8 mouse cellular contexts compared by ENCODE assay signal in genomic region chr6:122308136-122308504, GRCm38 (mm10). TPM values are rescaled to one million over a fixed set of nuclear protein-coding genes. Genes with fewer than 3 reads are reported as not detected.
A peak's percentile ranks its signal among the peaks of the same experiment; 100 is the strongest.
DNase-seq lines count a peak whose midpoint lies in the region; ATAC-seq and TF ChIP-seq lines count a peak whose summit lies in the region.

No protein-coding gene starts in this region.

- no peak overlapping the region for H3K9ac ChIP-seq in forebrain, embryonic 11.5 days (ENCODE audit: low read length)
- H3K9ac ChIP-seq in intestine, embryonic 15.5 days: no peak overlapping the region
- no peak overlapping the region for H3K9ac ChIP-seq in midbrain, embryonic 15.5 days

- peak overlapping the region; percentile 32; the same call in 1 of the 2 replicates for H3K27ac ChIP-seq in layer of hippocampus, adult 2 months
- no peak overlapping the region for H3K27ac ChIP-seq in forebrain, embryonic 11.5 days (ENCODE audit: low read depth, low read length)
- H3K27ac ChIP-seq in intestine, embryonic 15.5 days: no peak overlapping the region
- peak overlapping the region; percentile 78 for H3K27ac ChIP-seq in midbrain, embryonic 15.5 days

- H3K4me2 ChIP-seq in forebrain, embryonic 11.5 days (ENCODE audit: low read depth, low read length, severe bottlenecking): no peak overlapping the region
- peak overlapping the region; percentile 67 for H3K4me2 ChIP-seq in intestine, embryonic 15.5 days (replicated peaks)
- peak overlapping the region; percentile 20 for H3K4me2 ChIP-seq in midbrain, embryonic 15.5 days

- peak; percentile 45 for ATAC-seq in forebrain, embryonic 11.5 days (replicated peaks; ENCODE audit: low FRiP score)
- ATAC-seq in intestine, embryonic 15.5 days: peak; percentile 27; the same call in 1 of the 2 replicates
- peak; percentile 51; the same call in 1 of the 2 replicates for ATAC-seq in midbrain, embryonic 15.5 days (replicated peaks)

- TF ChIP-seq CTCF in layer of hippocampus, adult 2 months (conservative IDR thresholded peaks at IDR 0.05): no peak

- H3K4me1 ChIP-seq in forebrain, embryonic 11.5 days (replicated peaks; ENCODE audit: control insufficient read depth, insufficient read depth, low read length): peaks cover 11% of the 10 kb centered on the region
- H3K4me1 ChIP-seq in intestine, embryonic 15.5 days (replicated peaks): peaks cover 8% of the 10 kb centered on the region; the same call in 1 of the 2 replicates
- peaks cover 22% of the 10 kb centered on the region for H3K4me1 ChIP-seq in midbrain, embryonic 15.5 days

- H3K9me3 ChIP-seq in forebrain, embryonic 11.5 days (ENCODE audit: control insufficient read depth, low read length): no peaks in the 10 kb centered on the region
- no peaks in the 10 kb centered on the region for H3K9me3 ChIP-seq in intestine, embryonic 15.5 days
- H3K9me3 ChIP-seq in midbrain, embryonic 15.5 days: no peaks in the 10 kb centered on the region

- no peak overlapping the region for H3K4me3 ChIP-seq in layer of hippocampus, adult 2 months
- peak overlapping the region; percentile 77; the same call in 1 of the 2 replicates for H3K4me3 ChIP-seq in forebrain, embryonic 11.5 days (ENCODE audit: low read depth, low read length)
- H3K4me3 ChIP-seq in intestine, embryonic 15.5 days (replicated peaks): no peak overlapping the region
- H3K4me3 ChIP-seq in midbrain, embryonic 15.5 days: peak overlapping the region; percentile 84

- DNase-seq in layer of hippocampus, adult 2 months (ENCODE audit: low spot score in 2 of 2): no peak
- no peak for DNase-seq in layer of hippocampus, adult 8-10 months (ENCODE audit: low spot score in 2 of 2)
- DNase-seq in forebrain, embryonic 11.5 days (ENCODE audit: low spot score): no peak
- DNase-seq in embryo, embryonic 9.5 days (ENCODE audit: extremely low spot score): no peak
- DNase-seq in cerebellum, postnatal 10 days: no peak
- no peak for DNase-seq in Muller cell, postnatal 12 days (ENCODE audit: inconsistent ontology term)

- H3K27me3 ChIP-seq in forebrain, embryonic 11.5 days (ENCODE audit: control insufficient read depth, insufficient read depth, low read length): no peaks in the 10 kb centered on the region
- H3K27me3 ChIP-seq in intestine, embryonic 15.5 days (replicated peaks): no peaks in the 10 kb centered on the region
- no peaks in the 10 kb centered on the region for H3K27me3 ChIP-seq in midbrain, embryonic 15.5 days (replicated peaks)

- 71% methylated on average over 6 of the region's 6 CpGs for WGBS in forebrain, embryonic 11.5 days
- 65% methylated on average over 6 of the region's 6 CpGs for WGBS in intestine, embryonic 15.5 days
- 65% methylated on average over 6 of the region's 6 CpGs for WGBS in midbrain, embryonic 15.5 days

- no peaks in the 10 kb centered on the region for H3K36me3 ChIP-seq in forebrain, embryonic 11.5 days (ENCODE audit: control insufficient read depth, insufficient read depth, low read length)
- no peaks in the 10 kb centered on the region for H3K36me3 ChIP-seq in intestine, embryonic 15.5 days
- no peaks in the 10 kb centered on the region; the same call in 1 of the 2 replicates for H3K36me3 ChIP-seq in midbrain, embryonic 15.5 days (replicated peaks)

RNA-seq across cellular contexts. Expression of gene M6pr, which starts 0.4 kb away (rescaled TPM):
- 10 to 100 TPM; 75.9 to 78.9 TPM for total RNA-seq in layer of hippocampus, adult 2 months (2021)
- 10 to 100 TPM; 81.2 to 92.7 (median 89.2) TPM for total RNA-seq in layer of hippocampus, adult 8-10 months (2022)
- polyA plus RNA-seq in forebrain, embryonic 11.5 days (2014; fragmentation: Nextera tagmentation; extraction: Ambion mirVana): 76.9 and 77.1 TPM in 2 replicates
- 132 and 134 TPM in 2 replicates for polyA plus RNA-seq in intestine, embryonic 15.5 days (2015; fragmentation: Nextera tagmentation; extraction: Ambion mirVana)
- 49.6 and 53.4 TPM in 2 replicates for polyA plus RNA-seq in midbrain, embryonic 15.5 days (2015; fragmentation: Nextera tagmentation; extraction: Ambion mirVana)

RNA-seq across cellular contexts. Expression of gene Klrg1, which starts 25.4 kb away (rescaled TPM):
- total RNA-seq in layer of hippocampus, adult 2 months (2021): under 1 TPM; 0.33 to 0.91 TPM
- total RNA-seq in layer of hippocampus, adult 8-10 months (2022): under 1 TPM in 3 of 4 experiments, not detected in 1; 0.36 to 0.74 (median 0.55) TPM
- not detected in 2 replicates for polyA plus RNA-seq in forebrain, embryonic 11.5 days (2014; fragmentation: Nextera tagmentation; extraction: Ambion mirVana)
- not detected in 2 replicates for polyA plus RNA-seq in intestine, embryonic 15.5 days (2015; fragmentation: Nextera tagmentation; extraction: Ambion mirVana)
- polyA plus RNA-seq in midbrain, embryonic 15.5 days (2015; fragmentation: Nextera tagmentation; extraction: Ambion mirVana): 1.3 and 1.4 TPM in 2 replicates

RNA-seq across cellular contexts. Expression of gene Phc1, which starts 32.2 kb away (rescaled TPM):
- total RNA-seq in layer of hippocampus, adult 2 months (2021): 10 to 100 TPM; 63.7 to 71.1 TPM
- total RNA-seq in layer of hippocampus, adult 8-10 months (2022): 10 to 100 TPM; 48.8 to 66.7 (median 61.3) TPM
- 41.1 and 46.0 TPM in 2 replicates for polyA plus RNA-seq in forebrain, embryonic 11.5 days (2014; fragmentation: Nextera tagmentation; extraction: Ambion mirVana)
- polyA plus RNA-seq in intestine, embryonic 15.5 days (2015; fragmentation: Nextera tagmentation; extraction: Ambion mirVana): 9.3 and 10.1 TPM in 2 replicates
- polyA plus RNA-seq in midbrain, embryonic 15.5 days (2015; fragmentation: Nextera tagmentation; extraction: Ambion mirVana): 36.1 and 38.6 TPM in 2 replicates

Comparison
In these comparisons a context has a peak if more than half of its experiments do, and no peak if none do; other contexts are left out.
1. H3K27ac ChIP-seq: peak in layer of hippocampus, adult 2 months (single experiment) and midbrain, embryonic 15.5 days (single experiment); none in forebrain, embryonic 11.5 days (single experiment) and intestine, embryonic 15.5 days (single experiment).
2. H3K4me3 ChIP-seq: peak in forebrain, embryonic 11.5 days (single experiment) and midbrain, embryonic 15.5 days (single experiment); none in layer of hippocampus, adult 2 months (single experiment) and intestine, embryonic 15.5 days (single experiment).
3. Peak in every context shown above with its lines, with median percentiles within 50 percentile points of each other: ATAC-seq.